Mouse (Mus musculus) splenic B cell, adult 2 months (primary cell): ENCODE measurements around the gene Atg4a.

Experiments used
- DNase-seq: peaks from one replicate; pipeline ENCODE4 v3.0.0-alpha.2; 2011; ENCODE audit warnings: low read depth, low spot score
- H3K27me3 ChIP-seq: 2 replicates; pipeline ENCODE4 v1.6.1; 2012; ENCODE audit warnings: mild to moderate bottlenecking, low read length, moderate library complexity, mixed read lengths; ENCODE audit not compliant: control insufficient read depth, poor library complexity, insufficient read depth, severe bottlenecking
- H3K36me3 ChIP-seq: 2 replicates; pipeline ENCODE4 v1.6.1; 2012; ENCODE audit warnings: mild to moderate bottlenecking, low read length, moderate library complexity, mixed read lengths; ENCODE audit not compliant: control insufficient read depth, poor library complexity, insufficient read depth, severe bottlenecking

Atg4a gene

DNA sequence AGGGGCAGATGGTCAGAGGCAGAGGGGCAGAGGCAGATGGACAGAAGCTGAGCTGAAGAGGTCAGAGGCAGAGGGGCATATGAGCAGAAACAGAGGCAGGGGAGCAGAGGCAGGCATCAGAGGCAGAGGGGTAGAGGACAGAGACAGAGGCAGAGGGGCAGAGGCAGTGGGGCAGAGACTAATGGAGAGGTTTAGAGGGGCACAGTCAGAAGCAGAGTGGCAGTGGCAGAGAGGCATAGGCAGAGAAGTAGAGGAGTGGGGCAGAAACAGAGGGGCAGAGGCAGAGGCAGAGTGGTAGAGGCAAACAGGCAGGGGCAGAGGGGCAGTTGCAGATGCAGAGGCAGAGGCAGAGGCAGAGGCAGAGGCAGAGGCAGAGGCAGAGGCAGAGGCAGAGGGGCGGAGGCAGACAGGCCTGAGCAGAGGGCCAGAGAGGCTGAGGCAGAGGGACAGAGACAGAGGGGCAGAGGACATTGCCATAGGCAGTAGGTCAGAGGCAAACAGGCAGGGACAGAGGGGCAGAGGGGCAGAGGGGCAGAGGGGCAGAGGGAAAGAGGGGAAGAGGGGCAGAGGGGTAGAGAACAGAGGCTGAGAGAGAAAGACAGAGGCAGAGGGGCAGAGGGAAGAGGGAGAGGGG, 41.3 kb downstream of the Atg4a start:
- no peak for DNase-seq
- Histone ChIP-seq H3K27me3 (no peaks in the 10 kb centered on the region), H3K36me3 (no peaks in the 10 kb centered on the region)

- Histone ChIP-seq H3K27me3 (no peaks in the 10 kb centered on the region), H3K36me3 (no peaks in the 10 kb centered on the region)
- DNase-seq, result no peak
Measured at GRCm38 (mm10) chrX:140998885-140999284, 42.2 kb downstream of the Atg4a start.

- H3K27me3 ChIP-seq, result no peaks in the 10 kb centered on the region
- DNase-seq, result no peak
- H3K36me3 ChIP-seq, result no peaks in the 10 kb centered on the region
Measured at GRCm38 (mm10) chrX:141149705-141150104, 193.0 kb downstream of the Atg4a start.

DNA sequence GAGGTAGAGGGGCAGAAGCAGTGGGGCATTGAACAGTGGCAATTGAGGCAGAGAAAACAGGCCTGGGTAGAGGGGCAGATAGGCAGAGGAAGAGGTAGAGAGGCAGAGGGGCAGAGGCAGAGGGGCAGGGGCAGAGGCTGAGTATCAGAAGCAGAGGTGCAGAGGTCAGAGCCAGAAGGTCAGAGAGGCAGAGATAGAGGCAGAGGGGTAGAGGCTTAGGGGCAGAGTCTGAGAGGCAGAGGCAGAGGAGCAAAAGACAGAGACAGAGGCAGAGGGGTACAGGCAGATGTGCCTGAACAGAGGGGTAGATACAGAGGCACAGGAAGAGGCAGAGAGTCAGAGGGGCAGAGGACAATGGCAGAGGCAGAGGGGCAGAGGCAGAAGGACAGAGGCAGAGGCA, 193.6 kb downstream of the Atg4a start:
- no peak for DNase-seq
- Histone ChIP-seq H3K36me3 (no peaks in the 10 kb centered on the region), H3K27me3 (no peaks in the 10 kb centered on the region)

- H3K36me3 ChIP-seq, result no peaks in the 10 kb centered on the region
- DNase-seq, result no peak
- no peaks in the 10 kb centered on the region for H3K27me3 ChIP-seq
Measured at GRCm38 (mm10) chrX:141151182-141151581, 194.5 kb downstream of the Atg4a start.

GRCm38 (mm10) chrX:141156696-141157095, 200.0 kb downstream of the Atg4a start:
- Histone ChIP-seq H3K36me3 (no peaks in the 10 kb centered on the region), H3K27me3 (no peaks in the 10 kb centered on the region)
- DNase-seq, result peak; percentile 48

GRCm38 (mm10) chrX:141157626-141158025, 200.9 kb downstream of the Atg4a start:
- Histone ChIP-seq H3K27me3 (no peaks in the 10 kb centered on the region), H3K36me3 (no peaks in the 10 kb centered on the region)
- DNase-seq, result peak; percentile 60

GRCm38 (mm10) chrX:141158160-141158559, 201.5 kb downstream of the Atg4a start:
- DNase-seq, result peak; percentile 26
- H3K27me3 ChIP-seq, result no peaks in the 10 kb centered on the region

DNA sequence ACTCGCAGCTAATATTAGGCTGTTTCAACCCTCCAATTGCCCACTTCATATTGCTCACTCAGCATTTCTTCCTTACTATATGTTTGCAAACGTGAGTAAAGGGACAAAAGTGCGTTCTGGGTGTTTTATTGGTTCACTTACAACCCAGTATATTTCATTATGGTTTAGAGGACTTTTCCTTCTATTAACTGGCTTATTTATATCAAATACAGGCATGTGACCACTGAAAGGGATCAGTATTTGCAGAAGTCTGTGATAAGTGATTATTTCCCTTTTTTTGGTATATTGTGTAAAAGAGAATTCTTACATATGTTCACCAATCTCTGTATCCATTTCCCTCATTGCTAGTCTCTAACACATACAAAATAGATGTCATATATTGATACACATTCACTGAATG, 203.7 kb downstream of the Atg4a start:
- DNase-seq, result no peak
- Histone ChIP-seq H3K27me3 (no peaks in the 10 kb centered on the region), H3K36me3 (no peaks in the 10 kb centered on the region)

More at GRCm38 (mm10) chrX:141158160-141158559, 201.5 kb downstream of the Atg4a start:
- no peaks in the 10 kb centered on the region for H3K36me3 ChIP-seq

DNA sequence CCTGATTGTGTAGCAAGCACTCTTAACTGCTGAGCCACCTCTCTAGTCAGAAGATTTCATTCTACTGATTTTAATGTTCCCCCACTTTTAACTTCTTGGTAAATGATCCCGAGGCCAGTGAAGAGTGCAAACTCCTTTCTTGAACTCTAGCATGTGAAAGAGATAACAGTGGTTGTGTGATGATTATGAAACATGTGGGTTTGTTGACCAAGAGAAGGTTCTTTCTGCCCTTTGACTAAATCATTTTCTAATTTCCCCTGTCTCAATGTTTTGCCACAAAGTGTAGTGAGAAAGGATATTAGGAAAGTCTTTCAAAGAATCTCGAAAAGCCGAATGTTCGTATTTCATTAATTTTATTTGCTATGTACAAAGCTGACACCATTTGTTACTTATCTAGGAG, 208.4 kb downstream of the Atg4a start:
- H3K27me3 ChIP-seq, result no peaks in the 10 kb centered on the region
- DNase-seq, result no peak
- no peaks in the 10 kb centered on the region for H3K36me3 ChIP-seq

- Histone ChIP-seq H3K36me3 (no peaks in the 10 kb centered on the region), H3K27me3 (no peaks in the 10 kb centered on the region)
- DNase-seq, result peak; percentile 4
Measured at GRCm38 (mm10) chrX:141175353-141175752, 218.6 kb downstream of the Atg4a start.

DNA sequence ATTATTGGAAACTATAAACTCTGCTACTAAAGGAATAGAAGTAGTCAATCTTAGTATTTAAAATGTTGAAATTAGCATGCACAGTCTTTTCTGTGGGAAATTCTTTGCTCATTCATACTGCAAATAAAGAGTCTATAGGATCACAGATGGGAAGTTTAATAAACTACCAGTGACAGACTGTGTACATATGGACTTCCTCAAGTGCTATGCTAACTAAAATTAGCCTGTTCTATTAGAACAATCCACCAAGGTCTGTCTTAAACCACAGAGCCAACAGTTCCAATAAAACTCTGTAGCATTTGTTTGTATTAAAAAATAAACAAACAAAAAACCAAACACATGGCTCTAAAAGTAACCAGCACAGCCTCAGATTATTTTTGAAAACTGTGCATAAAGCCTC, 238.3 kb downstream of the Atg4a start:
- H3K36me3 ChIP-seq, result no peaks in the 10 kb centered on the region
- DNase-seq, result no peak
- no peaks in the 10 kb centered on the region for H3K27me3 ChIP-seq

DNA sequence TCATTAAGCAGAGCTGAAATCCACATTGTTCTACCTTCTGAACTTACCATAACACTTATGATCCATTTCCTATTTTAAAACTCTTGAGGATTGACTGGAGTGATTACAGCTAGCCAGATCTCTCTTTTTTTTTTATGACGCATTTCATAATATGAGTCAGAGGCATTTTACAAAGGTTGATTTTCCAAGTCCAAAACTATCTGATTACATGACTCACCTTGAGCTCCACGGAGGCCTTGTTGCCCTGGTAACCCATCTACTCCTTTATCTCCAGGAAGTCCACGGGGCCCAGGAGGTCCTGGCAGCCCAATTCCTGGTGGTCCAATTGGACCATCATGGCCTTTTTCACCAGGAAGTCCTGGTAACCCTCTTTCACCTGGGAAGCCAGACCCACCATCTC, 242.3 kb downstream of the Atg4a start:
- DNase-seq, result no peak
- Histone ChIP-seq H3K27me3 (no peaks in the 10 kb centered on the region), H3K36me3 (no peaks in the 10 kb centered on the region)

DNA sequence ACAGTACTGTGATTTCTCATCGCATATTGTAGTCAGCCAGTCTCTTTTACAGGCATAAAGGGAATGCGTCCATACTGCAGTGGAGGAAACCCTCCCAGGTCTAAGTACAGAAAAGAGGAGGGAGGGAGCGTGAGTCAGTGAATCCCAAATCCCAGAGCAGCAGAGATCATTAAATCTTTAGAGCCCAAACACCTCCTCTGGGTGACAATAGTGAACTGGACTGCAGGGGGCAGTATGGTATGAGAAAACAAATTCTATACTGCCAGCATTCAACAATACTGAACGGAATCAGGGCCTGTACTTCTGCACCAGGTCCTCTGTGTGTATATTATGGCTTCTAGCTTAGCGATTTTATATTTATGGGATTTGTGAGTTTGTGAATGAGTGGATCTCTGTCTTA, 256.1 kb downstream of the Atg4a start:
- Histone ChIP-seq H3K36me3 (no peaks in the 10 kb centered on the region), H3K27me3 (no peaks in the 10 kb centered on the region; the same call in 1 of the 2 replicates)
- no peak for DNase-seq
